Mouse (Mus musculus) naive thymus-derived CD4-positive, alpha-beta T cell, adult 2 months (primary cell): Measurements from ENCODE around the gene Erich2.

Source experiments
- DNase-seq: peaks from one replicate; pipeline ENCODE4 v3.0.0-alpha.2; 2011; ENCODE audit warnings: low read depth

Gene Erich2

DNA sequence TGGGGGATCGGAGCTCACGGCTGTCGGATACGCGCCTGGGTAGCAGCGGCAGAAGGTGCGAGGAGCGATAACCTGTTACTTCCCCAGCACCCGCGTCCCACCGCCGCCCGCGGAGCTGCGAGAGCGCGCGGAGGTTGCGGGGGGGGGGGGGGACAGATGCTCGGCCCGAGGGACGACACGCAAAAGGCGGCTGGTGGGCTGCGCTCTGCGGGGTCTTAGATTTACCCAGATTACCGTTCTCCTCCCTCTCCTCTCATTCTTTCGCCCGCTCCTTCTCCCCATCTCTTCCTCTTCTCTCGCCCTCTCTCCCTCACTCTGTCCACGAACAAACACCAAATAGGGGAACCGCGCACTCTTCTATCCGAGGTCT is 54.0 kb downstream of the Erich2 start:
- no peak for DNase-seq

DNA sequence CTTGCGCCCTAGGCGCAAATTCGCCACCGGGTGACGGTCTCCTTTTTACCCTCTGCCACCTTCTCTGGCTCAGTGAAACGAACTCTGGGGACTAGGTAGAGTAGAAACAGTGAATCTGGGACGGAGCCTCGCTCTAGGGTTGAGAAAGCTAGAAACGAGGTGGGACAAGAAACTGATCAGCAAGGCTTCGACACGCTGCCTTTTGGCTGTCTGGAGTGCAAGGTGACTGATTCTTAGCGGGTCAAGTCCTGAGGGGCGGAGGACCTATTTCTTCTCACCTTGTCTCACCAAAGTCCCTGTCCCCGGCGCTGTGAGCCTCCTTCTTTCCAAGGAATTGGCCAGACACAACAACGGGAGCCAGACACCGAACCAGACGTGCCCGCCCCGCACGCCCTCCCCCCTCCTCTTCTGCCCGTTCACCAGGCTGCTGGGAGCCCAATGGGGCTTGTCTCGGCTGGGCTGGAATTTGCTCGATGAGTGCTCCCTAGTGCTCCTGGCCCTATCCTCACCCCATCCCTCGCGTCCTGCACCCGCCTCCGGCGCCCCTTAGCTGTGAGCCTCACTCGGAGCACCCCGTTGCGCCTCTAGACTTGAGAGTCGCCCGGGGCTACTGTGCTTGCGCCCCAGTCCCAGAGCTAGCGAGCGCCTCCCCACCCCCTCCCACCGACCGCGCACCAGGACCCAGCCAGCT is 54.5 kb downstream of the Erich2 start:
- DNase-seq: no peak

DNA sequence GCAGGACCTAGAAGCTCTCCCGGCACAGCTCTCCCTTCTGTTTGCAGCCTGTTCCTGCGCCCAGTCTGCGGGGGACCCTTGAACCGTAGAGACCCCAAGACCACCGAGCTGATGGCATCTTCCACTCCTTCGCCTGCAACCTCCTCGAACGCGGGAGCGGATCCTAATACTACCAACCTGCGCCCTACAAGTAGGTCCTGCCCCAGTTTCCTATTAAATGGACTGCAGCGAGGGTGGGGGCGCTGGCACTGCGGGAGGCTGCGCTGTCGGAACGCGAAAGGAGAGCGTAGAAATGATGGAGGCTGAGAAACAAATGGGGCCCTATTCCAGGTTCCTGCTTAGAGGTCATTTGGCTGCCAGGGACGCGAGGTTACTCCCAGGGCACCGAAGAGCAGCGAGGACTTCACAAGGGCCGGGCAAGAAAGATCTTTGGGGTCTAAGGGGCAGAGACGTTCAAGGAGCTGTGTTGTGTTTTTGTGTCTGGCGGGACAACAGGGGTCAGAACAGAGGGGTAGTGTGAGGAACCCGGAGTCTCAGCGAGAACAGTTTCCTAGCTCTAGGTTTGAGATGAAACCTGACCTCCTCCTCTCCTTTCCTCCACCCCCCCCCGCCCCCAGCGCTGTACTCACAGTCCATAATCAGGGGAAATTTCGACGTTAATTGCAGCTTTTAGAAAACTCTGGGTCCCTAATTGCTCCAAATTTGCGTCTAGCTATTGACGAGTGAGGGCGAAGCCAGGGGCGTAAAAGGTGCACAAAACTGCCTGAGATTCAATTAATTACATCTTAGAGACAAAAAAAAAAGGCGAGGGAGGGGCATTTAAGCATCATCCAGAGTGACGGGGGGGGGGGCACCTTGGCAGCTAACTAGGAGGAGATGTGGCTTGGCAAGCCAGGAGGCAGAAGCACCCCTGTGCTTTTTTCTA is 55.4 kb downstream of the Erich2 start:
- DNase-seq: no peak

- no peak for DNase-seq
Observed at GRCm38 (mm10) chr2:70564646-70565315, 56.2 kb downstream of the Erich2 start.

GRCm38 (mm10) chr2:70565651-70566602 is 57.3 kb downstream of the Erich2 start:
- DNase-seq: no peak

DNA sequence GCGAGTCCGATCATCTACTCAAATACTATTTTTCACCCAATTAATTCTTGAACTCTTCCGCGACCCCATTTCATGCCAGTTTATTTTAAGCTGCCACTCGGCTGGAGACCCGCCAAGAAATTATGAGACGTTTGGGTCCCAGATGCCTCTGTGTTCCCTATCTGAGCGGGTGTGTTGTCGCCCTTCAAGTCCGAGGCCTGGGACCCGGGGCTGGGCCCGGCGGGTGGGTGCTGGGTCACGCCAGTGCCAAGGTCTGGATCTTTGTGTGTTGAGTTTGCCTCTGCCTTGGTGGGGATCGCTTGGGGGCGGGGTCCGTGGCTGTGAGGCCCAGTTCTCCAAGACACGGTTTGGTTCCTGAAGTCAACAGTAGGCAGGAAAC is 58.0 kb downstream of the Erich2 start:
- no peak for DNase-seq

- no peak for DNase-seq
Observed at GRCm38 (mm10) chr2:70567071-70567681, 58.6 kb downstream of the Erich2 start.

DNA sequence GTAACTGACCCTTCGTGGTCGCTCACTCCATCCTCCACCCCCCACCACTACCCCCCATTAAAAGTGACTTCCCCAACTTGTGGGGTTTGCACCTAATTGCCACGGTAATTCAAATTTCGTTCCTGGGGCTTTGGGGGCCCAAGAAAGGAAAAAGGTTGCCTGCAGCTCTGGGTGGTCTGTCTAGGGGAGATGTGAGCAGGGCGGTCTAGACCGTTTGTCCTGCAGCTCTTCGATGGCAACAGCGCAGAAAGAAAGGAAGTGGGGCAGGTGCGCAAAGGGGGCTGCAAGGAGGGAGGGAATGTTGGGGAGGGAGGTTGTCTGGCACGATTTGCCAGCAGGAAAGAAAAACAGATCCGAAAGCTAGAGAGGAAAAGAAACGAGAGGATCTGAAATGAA is 59.1 kb downstream of the Erich2 start:
- no peak for DNase-seq

- DNase-seq: no peak
Observed at GRCm38 (mm10) chr2:70568198-70568941, 59.8 kb downstream of the Erich2 start.

DNA sequence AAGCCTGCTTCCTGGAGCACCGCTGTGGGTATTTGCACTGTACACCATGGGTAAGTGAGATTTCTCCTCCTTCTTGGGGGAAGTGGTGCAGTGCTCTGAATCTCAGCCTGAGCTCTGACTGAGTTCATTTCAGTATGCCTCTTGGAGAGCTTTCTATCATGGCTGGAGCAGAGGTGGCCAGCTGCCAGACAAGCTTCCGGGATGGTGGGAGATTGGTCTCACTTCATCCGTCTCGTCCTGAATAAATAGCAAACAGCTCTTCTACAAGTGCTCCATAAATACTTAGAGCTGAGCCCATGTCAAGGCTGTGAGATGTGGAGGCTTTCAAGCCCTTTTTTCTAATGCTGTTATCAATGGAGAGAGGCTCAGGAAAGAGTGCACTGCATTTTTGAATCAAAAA is 63.1 kb downstream of the Erich2 start:
- no peak for DNase-seq

DNA sequence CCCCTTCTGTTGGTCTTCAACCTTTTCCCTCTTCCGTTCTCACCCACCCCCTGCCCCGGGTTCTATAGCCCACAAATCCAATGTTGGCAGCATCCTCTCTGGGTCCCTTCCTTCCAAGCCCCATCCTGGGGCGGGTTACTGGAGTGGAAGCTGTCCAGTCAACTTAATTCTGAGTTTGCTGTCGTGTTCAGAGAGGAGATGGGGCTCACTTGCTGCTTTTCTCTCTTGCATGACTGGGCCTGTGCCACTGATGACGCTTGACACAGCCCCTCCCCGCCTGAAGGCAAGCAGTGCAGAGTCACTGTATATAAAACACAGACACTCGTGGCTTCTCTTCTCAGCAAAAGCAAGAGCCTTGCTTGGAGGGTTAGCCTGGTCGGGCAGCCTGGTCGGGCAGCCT is 63.6 kb downstream of the Erich2 start:
- no peak for DNase-seq

DNA sequence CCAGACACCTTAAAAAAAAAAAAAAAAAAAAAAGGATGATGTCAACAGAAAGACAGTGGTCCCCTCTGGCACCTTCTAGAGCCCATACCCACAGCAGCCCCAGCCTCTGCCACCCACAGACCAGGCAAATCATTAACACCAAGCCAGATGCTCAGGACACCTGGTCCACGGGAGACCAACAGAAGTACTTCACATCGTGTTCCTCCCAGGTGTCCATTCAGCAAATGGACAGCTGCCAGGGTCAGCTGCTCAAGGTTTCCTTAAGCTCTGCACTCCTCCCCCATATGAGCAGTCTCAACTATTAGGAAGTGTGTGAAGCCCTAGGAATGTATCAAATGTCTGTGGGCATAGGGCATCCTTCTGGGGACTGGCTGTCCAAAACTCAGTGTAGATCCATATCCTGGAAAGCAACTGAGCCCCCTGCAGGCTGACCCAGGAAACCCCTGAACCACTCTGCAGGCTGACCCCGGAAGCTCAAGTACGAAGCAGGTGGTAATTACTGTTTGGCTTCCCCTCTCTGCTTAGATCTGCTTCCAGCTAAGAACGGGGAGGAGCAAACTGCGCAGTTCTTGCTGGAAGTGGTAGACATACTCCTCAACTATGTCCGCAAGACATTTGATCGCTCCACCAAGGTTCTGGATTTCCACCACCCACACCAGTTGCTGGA is 65.1 kb downstream of the Erich2 start:
- DNase-seq: no peak

- DNase-seq: no peak
Observed at GRCm38 (mm10) chr2:70588200-70588599, 79.6 kb downstream of the Erich2 start.
